Mouse (Mus musculus): Measurements from ENCODE around the gene Rab22a. TPM values are rescaled to one million over a fixed set of nuclear protein-coding genes. Genes with fewer than 3 reads are reported as not detected.

The Rab22a gene
- polyA plus RNA-seq, 1 experiment from 2014 or later = 26.7 TPM

Small RNA genes lying within 50 kb of the gene (microRNA-seq; reads per million reads assigned to microRNA genes)
- gene Mir6340 (ENCODE audit: borderline number of aligned reads) = not detected

Other genes starting within 250 kb of the Rab22a start
- gene 1700021F07Rik, start 137.2 kb upstream of the Rab22a start, polyA plus RNA-seq (2014; fragmentation: Nextera tagmentation; extraction: Ambion mirVana) = not detected in 2 replicates
- gene Ankrd60, start 81.4 kb upstream of the Rab22a start, polyA plus RNA-seq (2014; fragmentation: Nextera tagmentation; extraction: Ambion mirVana) = not detected in 2 replicates
- gene 1700010B08Rik, start 59.7 kb downstream of the Rab22a start, polyA plus RNA-seq (2014; fragmentation: Nextera tagmentation; extraction: Ambion mirVana) = not detected in 2 replicates
- gene Vapb, start 77.8 kb downstream of the Rab22a start, polyA plus RNA-seq (2014; fragmentation: Nextera tagmentation; extraction: Ambion mirVana) = 10.7 and 10.9 TPM in 2 replicates